Mouse (Mus musculus) myocyte (in vitro differentiated cells): ENCODE data around the gene Angptl2.

Experiments used
- CEBPB ChIP-seq: IDR thresholded peaks from 2 replicates; pipeline ENCODE4 v1.6.1; 2011; ENCODE audit warnings: mild to moderate bottlenecking, moderate library complexity; ENCODE audit not compliant: poor library complexity, insufficient read depth, severe bottlenecking
- E2F4 ChIP-seq: IDR thresholded peaks from one replicate; pipeline ENCODE4 v1.6.1; 2011; ENCODE audit warnings: mild to moderate bottlenecking, control low read depth, moderate library complexity; ENCODE audit not compliant: insufficient read depth
- MAX ChIP-seq: IDR thresholded peaks from one replicate; pipeline ENCODE4 v1.6.1; 2011; ENCODE audit warnings: low read depth, mild to moderate bottlenecking, control low read depth
- MYOD1 ChIP-seq, 3 experiments: IDR thresholded peaks; one replicate each; pipeline ENCODE4 v1.6.1; 2011; ENCODE audit warnings: control low read depth in 2 of 3, low read depth in 2 of 3, mild to moderate bottlenecking in 2 of 3, moderate library complexity in 1 of 3; ENCODE audit not compliant: insufficient read length in 2 of 3, control insufficient read depth in 1 of 3
- MYOG ChIP-seq, 3 experiments: IDR thresholded peaks; one replicate each; pipeline ENCODE4 v1.6.1; 2011; ENCODE audit warnings: control low read depth in 2 of 3, low read depth in 2 of 3, mild to moderate bottlenecking in 2 of 3; ENCODE audit not compliant: insufficient read length in 2 of 3, control insufficient read depth in 1 of 3, insufficient read depth in 1 of 3
- POLR2A ChIP-seq: IDR thresholded peaks from one replicate; pipeline ENCODE4 v1.6.1; 2011; ENCODE audit warnings: low read depth, mild to moderate bottlenecking, control low read depth, moderate library complexity; ENCODE audit not compliant: insufficient read length
- POLR2AphosphoS2 ChIP-seq: IDR thresholded peaks from one replicate; pipeline ENCODE4 v1.6.1; 2011; ENCODE audit warnings: low read depth, control low read depth; ENCODE audit not compliant: insufficient read length
- REST ChIP-seq: IDR thresholded peaks from one replicate; pipeline ENCODE4 v1.6.1; 2011; ENCODE audit warnings: mild to moderate bottlenecking, control low read depth, moderate library complexity; ENCODE audit not compliant: insufficient read depth, insufficient read length
- SRF ChIP-seq: IDR thresholded peaks from one replicate; pipeline ENCODE4 v1.6.1; 2011; ENCODE audit warnings: low read depth; ENCODE audit not compliant: control insufficient read depth, insufficient read length
- TCF12 ChIP-seq: IDR thresholded peaks from one replicate; pipeline ENCODE4 v1.6.1; 2011; ENCODE audit warnings: mild to moderate bottlenecking, control low read depth; ENCODE audit not compliant: poor library complexity, insufficient read depth, severe bottlenecking
- TCF3 ChIP-seq: IDR thresholded peaks from one replicate; pipeline ENCODE4 v1.6.1; 2011; ENCODE audit warnings: low read depth, control low read depth; ENCODE audit not compliant: insufficient read length
- USF1 ChIP-seq: IDR thresholded peaks from one replicate; pipeline ENCODE4 v1.6.1; 2011; ENCODE audit warnings: low read depth, mild to moderate bottlenecking, control low read depth, moderate library complexity

DNA sequence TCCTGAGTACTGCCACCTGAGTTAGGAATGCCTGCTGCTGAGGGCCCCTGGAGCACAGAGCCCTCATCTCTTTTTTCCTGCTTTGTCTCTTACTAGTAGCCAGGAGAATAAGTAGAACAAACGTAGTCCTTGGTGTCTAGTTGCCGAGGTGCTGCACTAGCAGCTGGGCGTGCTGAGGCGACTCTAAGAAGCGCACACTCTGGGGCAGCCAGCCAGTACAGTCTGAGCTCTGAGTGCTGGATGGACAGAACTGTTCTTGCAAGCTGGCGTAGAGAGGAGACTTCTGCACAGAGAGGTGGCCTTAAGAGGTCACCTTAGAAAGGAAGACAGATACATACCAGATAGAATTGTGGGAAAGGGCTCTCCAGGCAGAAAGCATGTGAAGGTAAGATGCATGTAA is 4.4 kb downstream of the Angptl2 start:
- TF ChIP-seq SRF = no peak
- TF ChIP-seq MYOD1 (IDR thresholded peaks at IDR 0.05; ENCODE audit: control insufficient read depth in 1 of 3, insufficient read length in 2 of 3, low read depth in 2 of 3) = no peak
- no peak for TF ChIP-seq POLR2A
- TF ChIP-seq POLR2AphosphoS2 = no peak
- no peak for TF ChIP-seq TCF12
- no peak for TF ChIP-seq MAX
- no peak for TF ChIP-seq E2F4
- no peak for TF ChIP-seq USF1
- no peak for TF ChIP-seq MYOG (IDR thresholded peaks at IDR 0.05; ENCODE audit: control insufficient read depth in 1 of 3, insufficient read depth in 1 of 3, insufficient read length in 2 of 3, low read depth in 2 of 3)
- no peak for TF ChIP-seq REST
- no peak for TF ChIP-seq CEBPB
- no peak for TF ChIP-seq TCF3
